Mouse (Mus musculus): ENCODE data around the gene Cd101. TPM values are rescaled to one million over a fixed set of nuclear protein-coding genes. Genes with fewer than 3 reads are reported as not detected.

Gene Cd101
- total RNA-seq, 2 experiments from 2014 or later: 0.38 to 0.42 TPM

DNA sequence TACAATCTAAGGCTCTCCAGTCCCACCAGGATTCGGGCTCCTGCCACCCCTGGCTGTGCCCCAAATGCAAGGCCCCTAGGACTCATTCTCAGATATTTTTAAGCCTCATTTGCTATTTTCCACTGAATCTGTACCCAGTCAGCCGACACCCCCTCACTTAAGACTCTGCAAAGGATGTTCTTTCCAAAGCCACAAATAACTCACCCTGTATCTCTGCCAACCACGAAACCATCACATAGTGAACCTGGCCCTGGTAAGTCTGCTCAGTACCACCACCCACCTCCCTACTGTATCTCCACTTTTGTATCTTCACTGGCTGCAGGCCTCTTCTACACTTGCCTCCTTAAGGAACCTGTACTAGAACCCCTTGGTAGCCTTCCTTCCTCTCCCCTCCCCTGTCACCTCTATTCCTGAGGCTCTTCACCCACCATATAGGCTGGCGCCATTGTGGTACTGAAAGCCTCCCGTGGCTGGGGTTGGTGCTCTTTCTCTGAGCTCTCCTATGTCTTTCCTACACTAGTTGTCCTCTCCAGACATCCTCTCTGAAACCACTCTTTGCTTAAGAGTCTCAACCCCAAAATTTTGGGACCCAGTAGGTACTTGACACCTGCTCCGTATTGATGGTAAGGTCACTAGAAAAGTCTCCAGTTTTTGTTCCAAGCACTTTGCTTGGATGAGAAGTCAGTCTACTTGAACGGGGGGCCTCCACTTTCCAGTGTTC, 32.7 kb upstream of the Cd101 start:
- no peak for DNase-seq (ENCODE audit: low spot score in 2 of 2)
- TF ChIP-seq CTCF (conservative IDR thresholded peaks at IDR 0.05): no peak
- H3K27ac ChIP-seq: no peak overlapping the region
- no peak overlapping the region for H3K4me3 ChIP-seq

DNA sequence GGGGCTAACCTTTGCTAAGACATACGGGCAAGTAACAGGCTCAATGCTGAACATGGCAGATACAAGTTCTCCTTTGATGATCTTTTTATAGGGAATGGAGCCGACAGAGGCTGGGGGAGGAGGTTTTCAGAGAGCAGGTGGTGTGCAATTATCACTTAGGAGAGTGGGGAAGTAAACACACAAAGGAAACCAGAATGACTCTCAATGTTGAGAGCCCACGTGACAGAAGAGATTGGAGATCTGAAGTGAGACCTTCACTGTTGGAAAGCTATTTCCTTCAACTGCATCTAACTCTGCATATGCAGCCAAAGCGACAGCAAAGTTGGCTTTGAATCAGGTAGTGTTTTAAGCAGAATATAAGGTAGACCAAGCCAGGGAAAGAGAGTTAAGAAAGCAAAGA, 29.9 kb upstream of the Cd101 start:
- no peak overlapping the region for H3K27ac ChIP-seq
- no peak for DNase-seq (ENCODE audit: low spot score in 2 of 2)
- H3K4me3 ChIP-seq: no peak overlapping the region
- no peak for TF ChIP-seq CTCF (conservative IDR thresholded peaks at IDR 0.05)

DNA sequence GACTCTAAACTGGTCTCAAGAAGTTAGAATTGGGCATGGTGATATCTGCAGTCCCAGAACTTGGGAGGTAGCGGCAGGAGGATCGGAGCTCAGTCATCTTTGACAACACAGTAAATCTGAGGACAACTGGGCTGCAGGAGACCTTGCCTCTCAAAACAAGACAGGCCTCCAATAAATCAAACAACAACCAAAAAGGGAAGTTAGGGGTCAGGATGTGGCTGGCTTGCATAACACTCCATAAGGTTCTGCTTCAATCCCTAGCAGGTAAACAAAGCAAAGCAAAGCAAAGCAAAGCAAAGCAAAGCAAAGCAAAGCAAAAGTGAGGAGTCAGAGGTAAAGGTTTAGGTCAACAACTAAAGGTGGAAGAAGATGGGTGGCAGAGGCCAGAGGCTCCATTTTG, 28.8 kb upstream of the Cd101 start:
- TF ChIP-seq CTCF (conservative IDR thresholded peaks at IDR 0.05): no peak
- Histone ChIP-seq H3K27ac (no peak overlapping the region), H3K4me3 (no peak overlapping the region)
- no peak for DNase-seq (ENCODE audit: low spot score in 2 of 2)

DNA sequence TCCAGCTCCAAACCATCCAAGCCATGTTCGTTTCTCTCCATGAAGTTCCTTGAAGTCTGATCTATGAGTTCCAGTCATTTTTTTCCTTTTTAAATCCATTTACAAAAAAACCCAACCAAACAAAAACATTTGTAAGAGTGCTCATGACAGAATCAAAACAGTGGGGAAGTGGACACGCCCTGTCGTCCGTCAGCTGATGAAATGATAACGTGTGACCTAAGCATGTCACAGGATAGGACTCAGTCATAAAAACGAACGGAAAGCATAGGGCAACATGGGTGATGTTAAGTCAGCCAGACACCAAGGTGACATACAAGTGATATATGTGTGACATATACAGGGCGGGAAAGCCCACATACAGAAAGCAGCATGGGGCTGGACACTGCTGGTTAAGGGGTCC, 25.9 kb upstream of the Cd101 start:
- H3K27ac ChIP-seq: no peak overlapping the region
- DNase-seq (ENCODE audit: low spot score in 2 of 2): no peak
- H3K4me3 ChIP-seq: no peak overlapping the region
- no peak for TF ChIP-seq CTCF (conservative IDR thresholded peaks at IDR 0.05)

DNA sequence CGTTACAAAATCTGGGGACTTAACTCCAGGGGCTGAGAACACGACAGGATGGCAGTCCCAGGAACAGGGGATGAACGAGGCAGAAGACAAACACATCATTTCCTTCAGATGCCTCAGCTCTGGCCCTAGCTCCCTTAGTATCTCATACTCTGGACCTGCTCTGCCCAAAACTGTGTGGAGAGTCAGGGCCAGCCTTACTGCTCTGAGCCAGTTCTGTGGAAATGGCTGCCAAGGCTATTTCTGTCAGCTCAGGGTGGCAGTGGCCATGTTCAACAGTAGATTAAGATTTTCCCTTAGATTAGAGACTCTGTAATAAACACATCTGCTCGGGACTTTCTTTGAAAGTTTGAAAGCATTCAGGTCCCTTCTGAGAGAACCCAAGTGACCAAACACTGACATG, 22.2 kb upstream of the Cd101 start:
- no peak overlapping the region for H3K4me3 ChIP-seq
- DNase-seq (ENCODE audit: low spot score in 2 of 2): no peak
- H3K27ac ChIP-seq: no peak overlapping the region
- no peak for TF ChIP-seq CTCF (conservative IDR thresholded peaks at IDR 0.05)

DNA sequence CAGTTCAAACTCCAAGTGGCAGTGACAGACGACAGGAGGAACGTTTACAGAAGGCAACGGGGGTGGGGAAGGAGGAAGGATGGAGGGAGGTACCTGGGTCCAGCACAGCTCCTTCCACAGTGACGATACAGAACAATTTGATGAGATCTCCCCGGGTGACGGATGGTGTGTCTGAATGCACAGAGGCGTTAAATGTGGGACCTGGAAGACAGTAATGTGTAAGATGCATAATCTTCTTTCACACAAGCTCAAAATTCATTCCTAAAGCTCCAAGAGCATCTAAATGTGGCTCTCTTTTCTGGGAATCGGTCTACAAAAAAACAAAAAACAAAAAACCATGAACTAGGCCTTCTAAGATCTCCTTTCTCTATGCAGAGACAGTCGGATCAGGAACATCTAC, 20.6 kb upstream of the Cd101 start:
- no peak overlapping the region for H3K4me3 ChIP-seq
- H3K27ac ChIP-seq: no peak overlapping the region
- DNase-seq (ENCODE audit: low spot score in 2 of 2): no peak
- TF ChIP-seq CTCF (conservative IDR thresholded peaks at IDR 0.05): no peak

DNA sequence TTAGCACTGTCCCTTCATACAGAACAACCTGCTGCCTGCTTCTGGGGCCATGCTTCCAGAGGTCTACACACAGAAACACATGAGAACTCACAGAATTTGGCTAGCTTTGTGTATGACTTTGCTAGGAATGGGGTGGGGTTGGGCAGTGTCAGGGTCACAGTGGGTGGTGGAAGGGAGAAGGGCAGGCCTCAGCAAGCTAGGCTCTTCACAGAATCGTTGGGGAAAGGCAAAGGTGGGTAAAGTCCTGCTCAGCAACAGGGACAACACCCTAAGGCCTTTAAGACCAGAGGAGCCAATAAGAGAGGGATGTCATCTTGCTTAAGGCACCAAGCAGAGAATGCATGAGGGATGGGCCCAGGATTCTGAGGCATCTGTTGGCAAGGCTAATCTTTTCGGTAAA, 19.4 kb upstream of the Cd101 start:
- Histone ChIP-seq H3K4me3 (no peak overlapping the region), H3K27ac (no peak overlapping the region)
- no peak for TF ChIP-seq CTCF (conservative IDR thresholded peaks at IDR 0.05)
- no peak for DNase-seq (ENCODE audit: low spot score in 2 of 2)

DNA sequence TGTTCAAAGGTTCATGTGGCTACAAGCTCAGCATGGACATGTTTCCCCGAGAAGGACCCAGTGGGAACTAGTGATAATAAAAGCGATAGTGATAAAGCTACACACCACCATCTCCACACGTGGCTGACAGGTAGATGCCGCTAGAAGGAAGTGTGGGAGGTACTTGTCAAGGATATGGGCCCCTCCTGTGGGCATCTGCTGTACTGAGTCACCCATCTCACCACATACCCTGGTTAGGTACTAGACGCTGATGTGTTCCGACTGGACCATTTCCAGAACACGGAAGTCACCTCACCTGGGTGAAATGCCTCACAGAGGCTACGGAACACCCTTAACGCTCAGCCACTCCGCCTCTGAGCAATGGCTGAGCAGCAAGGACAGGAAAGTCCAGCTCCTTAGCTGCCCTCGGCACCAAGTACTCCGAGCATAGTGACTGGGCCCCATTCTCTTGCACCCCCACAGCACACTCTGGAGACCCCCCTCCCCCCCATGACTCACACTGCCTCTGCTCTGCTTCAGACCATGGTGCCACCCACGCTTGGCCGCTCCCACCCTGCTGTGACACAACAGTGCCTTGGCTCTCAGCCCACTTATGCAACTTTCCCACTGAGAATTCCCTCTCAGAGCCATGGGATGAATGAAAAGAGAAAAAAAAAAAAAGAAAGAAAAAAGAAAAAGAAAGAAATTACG, 18.4 kb upstream of the Cd101 start:
- Histone ChIP-seq H3K27ac (no peak overlapping the region), H3K4me3 (no peak overlapping the region)
- DNase-seq (ENCODE audit: low spot score in 2 of 2): peak; percentile 75 to 80
- no peak for TF ChIP-seq CTCF (conservative IDR thresholded peaks at IDR 0.05)

DNA sequence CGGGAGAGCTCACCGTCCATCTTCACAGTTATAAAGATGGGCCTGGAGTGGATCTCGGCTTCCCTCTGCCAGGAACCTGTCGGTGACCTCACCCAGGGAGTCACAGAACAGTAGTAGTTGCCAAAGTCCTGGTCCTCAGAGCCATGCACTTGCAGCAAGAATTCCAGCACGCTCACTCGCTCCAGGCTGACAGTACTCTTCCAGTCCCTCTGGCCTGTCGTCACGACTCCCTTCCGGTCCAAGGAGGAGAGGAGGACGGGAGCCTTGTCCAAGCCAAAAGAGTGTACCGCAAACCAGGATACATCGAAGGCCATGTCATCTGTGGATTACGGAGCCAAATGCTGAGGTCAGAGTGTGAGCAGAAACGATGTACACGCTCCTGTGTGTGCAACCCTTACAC, 16.1 kb upstream of the Cd101 start:
- DNase-seq (ENCODE audit: low spot score in 2 of 2): no peak

DNA sequence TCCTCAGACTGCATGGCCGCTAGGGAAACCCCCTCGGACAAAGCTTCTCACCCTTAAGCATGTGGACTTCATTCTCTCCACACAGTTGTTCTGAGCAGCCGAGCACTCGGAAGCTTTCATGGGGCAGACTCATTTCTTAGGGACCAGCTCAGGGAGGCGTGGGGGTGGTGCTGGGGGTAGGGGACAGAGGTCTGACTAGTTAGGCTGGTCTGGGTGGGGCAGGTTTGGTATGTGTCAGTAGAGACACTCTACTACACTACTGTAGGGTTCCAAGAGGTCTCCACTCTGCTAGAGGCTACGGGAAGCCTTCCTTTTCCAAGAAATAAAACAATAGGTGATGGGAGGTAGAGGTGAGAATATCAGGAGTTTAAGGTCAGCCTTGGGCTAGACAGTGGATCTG, 15.3 kb upstream of the Cd101 start:
- Histone ChIP-seq H3K27ac (no peak overlapping the region), H3K4me3 (no peak overlapping the region)
- no peak for DNase-seq (ENCODE audit: low spot score in 2 of 2)
- no peak for TF ChIP-seq CTCF (conservative IDR thresholded peaks at IDR 0.05)

More for the DNA sequence above, 16.1 kb upstream of the Cd101 start:
- Histone ChIP-seq H3K4me3 (no peak overlapping the region), H3K27ac (no peak overlapping the region)
- no peak for TF ChIP-seq CTCF (conservative IDR thresholded peaks at IDR 0.05)

DNA sequence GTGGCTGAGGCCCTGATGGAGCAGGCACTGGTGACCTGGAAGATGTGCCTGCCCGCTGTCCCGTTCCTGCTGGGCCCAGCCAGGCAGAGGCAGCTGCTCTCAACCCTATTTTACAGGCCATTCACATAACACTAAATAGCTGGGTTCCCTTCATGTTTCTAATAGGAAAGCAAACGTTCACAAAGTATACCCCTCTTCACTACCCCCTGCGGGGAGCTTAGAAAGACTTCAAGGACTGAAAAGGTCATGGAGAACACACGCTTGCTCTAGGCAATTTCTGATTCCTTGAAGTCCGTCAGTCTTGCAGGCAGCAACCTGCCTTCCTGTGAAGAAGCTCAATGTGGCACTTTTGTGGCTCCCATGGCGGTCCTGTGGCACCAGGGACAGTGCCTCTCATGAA, 12.6 kb upstream of the Cd101 start:
- no peak overlapping the region for H3K27ac ChIP-seq
- no peak overlapping the region for H3K4me3 ChIP-seq
- no peak for DNase-seq (ENCODE audit: low spot score in 2 of 2)
- no peak for TF ChIP-seq CTCF (conservative IDR thresholded peaks at IDR 0.05)

DNA sequence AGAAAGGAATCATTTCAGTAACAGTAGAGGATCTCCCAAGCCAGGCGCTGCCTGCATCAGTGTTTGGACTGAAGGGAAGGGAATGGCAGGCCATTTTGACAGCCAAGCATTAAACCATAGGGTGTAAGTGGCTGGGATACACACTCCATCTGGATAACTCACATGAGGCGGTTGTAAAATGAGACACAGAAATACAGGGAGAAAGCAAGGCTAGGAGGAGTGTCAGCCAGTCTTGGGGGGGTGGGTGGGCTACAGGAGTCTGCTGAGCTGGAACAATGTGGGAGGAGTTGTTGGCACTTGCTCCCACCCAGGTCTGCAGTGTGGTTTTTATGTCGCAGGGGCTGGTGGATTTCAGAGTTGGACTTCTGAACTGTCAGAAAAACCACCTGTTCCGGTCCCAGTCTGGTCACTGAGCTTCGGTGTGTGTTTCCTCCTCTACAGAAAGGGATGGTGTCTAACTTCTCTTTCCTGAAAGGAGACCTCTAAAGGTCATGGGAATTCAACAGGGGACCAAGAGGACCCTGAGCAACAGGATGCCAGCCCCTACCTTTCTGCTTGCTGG, 8.7 kb upstream of the Cd101 start:
- Histone ChIP-seq H3K27ac (no peak overlapping the region), H3K4me3 (no peak overlapping the region)
- TF ChIP-seq CTCF (conservative IDR thresholded peaks at IDR 0.05): no peak
- DNase-seq (ENCODE audit: low spot score in 2 of 2): no peak

DNA sequence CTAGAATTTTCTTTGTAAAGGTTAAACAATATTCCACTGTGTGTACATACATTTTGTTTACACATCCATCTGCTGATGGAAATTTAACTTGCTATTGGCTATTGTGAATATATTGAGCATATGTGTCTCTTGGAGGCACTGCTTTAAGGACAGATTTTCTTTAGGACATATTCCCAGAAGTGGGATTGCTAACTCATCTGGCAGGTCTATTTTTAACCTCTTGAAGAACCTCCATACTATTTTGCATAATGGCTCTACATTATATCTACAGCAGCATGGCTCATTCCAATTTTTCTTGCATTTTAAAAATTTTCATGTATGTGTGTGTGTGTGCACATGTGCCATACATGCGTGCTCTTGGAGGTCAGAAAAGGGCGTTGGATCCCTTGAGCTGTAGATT, 6.6 kb upstream of the Cd101 start:
- DNase-seq (ENCODE audit: low spot score in 2 of 2): no peak
- H3K27ac ChIP-seq: no peak overlapping the region
- no peak for TF ChIP-seq CTCF (conservative IDR thresholded peaks at IDR 0.05)
- H3K4me3 ChIP-seq: no peak overlapping the region

DNA sequence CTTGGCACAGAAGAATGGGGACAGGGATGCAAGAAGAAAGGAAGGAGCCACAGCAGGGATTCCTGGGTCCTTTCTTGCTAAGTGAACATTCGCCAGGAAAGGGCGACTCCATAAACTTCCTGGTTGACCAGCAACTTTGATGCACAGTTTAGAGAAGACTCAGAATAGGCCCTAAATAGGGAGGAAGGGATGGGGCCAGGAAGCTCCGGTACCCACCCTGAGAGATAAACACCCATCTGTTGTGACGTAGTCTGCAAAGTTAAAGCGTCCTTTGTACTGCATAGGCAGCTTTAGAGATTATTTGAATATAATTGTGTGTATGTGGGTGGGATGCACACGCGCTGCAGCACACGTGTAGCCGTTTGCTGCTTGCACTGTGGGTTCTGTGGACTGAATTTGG, 5.2 kb upstream of the Cd101 start:
- TF ChIP-seq CTCF (conservative IDR thresholded peaks at IDR 0.05): no peak
- DNase-seq (ENCODE audit: low spot score in 2 of 2): no peak

More for the DNA sequence above, 5.2 kb upstream of the Cd101 start:
- no peak overlapping the region for H3K27ac ChIP-seq
- no peak overlapping the region for H3K4me3 ChIP-seq
